Mouse (Mus musculus) liver, embryonic 14.5 days (tissue): Measurements from ENCODE around the gene Nadsyn1. TPM values are rescaled to one million over a fixed set of nuclear protein-coding genes. Genes with fewer than 3 reads are reported as not detected.

ENCODE experiments used
- ATAC-seq: fragments of 200-750 bp; cut with Nextera tagmentation; 2 replicates; pipeline ENCODE4 v1.8.0; 2017; ENCODE audit warnings: moderate number of reproducible peaks, mild to moderate bottlenecking, moderate library complexity; ENCODE audit not compliant: insufficient read depth
- DNase-seq, 3 experiments: peaks; one replicate each; pipeline ENCODE4 v3.0.0-alpha.2; 2012 to 2013; ENCODE audit warnings: low read depth in 3 of 3, low spot score in 3 of 3
- H3K27ac ChIP-seq: fragments of 300-500 bp; sonication (generic); 2 replicates; pipeline ENCODE4 v1.5.1; 2014; ENCODE audit warnings: moderate library complexity, mild to moderate bottlenecking, control low read depth, inconsistent platforms
- H3K27me3 ChIP-seq: fragments of 300-500 bp; sonication (generic); 2 replicates; pipeline ENCODE4 v1.6.1; 2014; ENCODE audit warnings: mild to moderate bottlenecking, low read length, moderate library complexity; ENCODE audit not compliant: control insufficient read depth, insufficient read depth
- H3K36me3 ChIP-seq: fragments of 300-500 bp; sonication (generic); replicated peaks from 2 replicates; pipeline ENCODE4 v1.6.1; 2014; ENCODE audit warnings: low read depth; ENCODE audit not compliant: control insufficient read depth, insufficient read depth
- H3K4me1 ChIP-seq, 2 experiments: fragments of 200-500 bp in 1 of 2; fragments of 300-500 bp in 1 of 2; sonication (generic) in 1 of 2; replicated peaks; 2 replicates each; pipeline ENCODE4 v1.6.1; 2012 to 2014; ENCODE audit warnings: antibody characterized with exemption in 1 of 2, inconsistent platforms in 1 of 2, low read length in 1 of 2; ENCODE audit not compliant: control insufficient read depth in 2 of 2, insufficient read depth in 2 of 2
- H3K4me2 ChIP-seq: fragments of 300-500 bp; sonication (generic); 2 replicates; pipeline ENCODE4 v1.6.1; 2014; ENCODE audit warnings: low read depth, mild to moderate bottlenecking, control low read depth, moderate library complexity
- H3K4me3 ChIP-seq, 2 experiments: fragments of 200-500 bp in 1 of 2; fragments of 300-500 bp in 1 of 2; sonication (generic) in 1 of 2; 2 replicates each; pipeline ENCODE4 v1.5.1; 2012 to 2014; ENCODE audit warnings: low read depth in 2 of 2, low read length in 2 of 2, mild to moderate bottlenecking in 2 of 2, control low read depth in 1 of 2, inconsistent platforms in 1 of 2, moderate library complexity in 1 of 2; ENCODE audit not compliant: insufficient read depth in 1 of 2
- H3K9ac ChIP-seq: fragments of 300-500 bp; sonication (generic); replicated peaks from 2 replicates; pipeline ENCODE4 v1.6.1; 2014; ENCODE audit warnings: mild to moderate bottlenecking, control low read depth, moderate library complexity
- H3K9me3 ChIP-seq: fragments of 300-500 bp; sonication (generic); 2 replicates; pipeline ENCODE4 v1.6.1; 2016; ENCODE audit warnings: low read length, mixed read lengths; ENCODE audit not compliant: control insufficient read depth
- CTCF ChIP-seq: IDR thresholded peaks from 2 replicates; pipeline ENCODE4 v1.5.1; 2016; ENCODE audit warnings: antibody characterized with exemption, low read depth, control low read depth
- EP300 ChIP-seq: IDR thresholded peaks from 2 replicates; pipeline ENCODE4 v1.6.1; 2016; ENCODE audit warnings: antibody characterized with exemption, low read depth
- WGBS: fragments of 180-500 bp; shearing (Covaris S2); extraction: QIAGEN DNeasy Blood & Tissue Kit; methylation state at CpG from one replicate; pipeline ENCODE4 v1.1.7; 2014; ENCODE audit not compliant: insufficient replicate concordance; 5-methylcytosine and 5-hydroxymethylcytosine counted together
- polyA plus RNA-seq, 2 experiments: library from polyadenylated mRNA; depleted of rRNA in 1 of 2; stranded (reverse) in 1 of 2; unstranded in 1 of 2; fragments of >200 nt; fragmentation: Nextera tagmentation in 1 of 2; extraction: Ambion mirVana in 1 of 2; gene quantifications; 2 replicates each; pipeline versions ENCODE4 v1.2.1 to v1.2.3; 2012 to 2014

The Nadsyn1 gene
- polyA plus RNA-seq, 2 experiments = 7.1 to 7.6 TPM

GRCm38 (mm10) chr7:143764876-143765530, 57.6 kb downstream of the Nadsyn1 start:
- no peaks in the 10 kb centered on the region for H3K36me3 ChIP-seq
- no peaks in the 10 kb centered on the region for H3K9me3 ChIP-seq
- ATAC-seq (no peak), DNase-seq (no peak)
- H3K9ac ChIP-seq = no peak overlapping the region
- TF ChIP-seq CTCF (no peak), EP300 (no peak)
- H3K27ac ChIP-seq = no peak overlapping the region
- H3K4me2 ChIP-seq = no peak overlapping the region
- H3K27me3 ChIP-seq = peaks cover 3% of the 10 kb centered on the region; the same call in 1 of the 2 replicates
- H3K4me1 ChIP-seq = peaks cover 0 to 3% of the 10 kb centered on the region in 2 experiments; a peak in 1 of 4 replicates
- H3K4me3 ChIP-seq = no peak overlapping the region
- 33% methylated on average over 19 of the region's 19 CpGs for WGBS

DNA sequence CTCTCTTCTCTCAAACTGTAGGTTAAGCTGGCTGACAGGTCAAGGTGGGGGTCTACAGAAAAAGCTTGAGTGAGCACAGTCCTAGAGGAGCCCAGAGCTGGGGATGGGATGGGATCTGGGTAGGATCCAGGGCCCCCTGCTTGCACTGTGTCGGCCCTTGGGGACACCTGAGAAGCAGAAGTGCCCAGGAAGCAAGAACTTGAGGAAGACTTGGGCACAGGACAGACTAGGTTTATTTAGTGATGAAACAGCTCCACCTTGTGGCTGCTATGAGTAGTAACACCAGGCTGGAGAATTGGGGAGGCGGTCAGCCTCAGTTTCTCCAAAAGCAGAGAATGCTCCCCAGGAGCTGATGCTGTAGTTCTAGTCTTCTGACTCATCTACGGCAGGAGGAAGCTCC, 58.9 kb downstream of the Nadsyn1 start:
- TF ChIP-seq EP300 = no peak
- peak; percentile 80 for TF ChIP-seq CTCF
- no peak overlapping the region for H3K4me3 ChIP-seq
- no peak for ATAC-seq
- WGBS = 11% methylated on average over 3 of the region's 3 CpGs
- no peaks in the 10 kb centered on the region for H3K4me1 ChIP-seq
- peaks cover 3% of the 10 kb centered on the region; the same call in 1 of the 2 replicates for H3K27me3 ChIP-seq
- H3K9ac ChIP-seq = no peak overlapping the region
- H3K9me3 ChIP-seq = no peaks in the 10 kb centered on the region
- no peaks in the 10 kb centered on the region for H3K36me3 ChIP-seq
- no peak overlapping the region for H3K27ac ChIP-seq
- DNase-seq = peak in 1 of 3 experiments; percentile 13
- no peak overlapping the region for H3K4me2 ChIP-seq

- Histone ChIP-seq H3K4me2 (no peak overlapping the region), H3K9me3 (no peaks in the 10 kb centered on the region), H3K36me3 (no peaks in the 10 kb centered on the region), H3K27me3 (no peaks in the 10 kb centered on the region; the same call in 1 of the 2 replicates), H3K4me3 (no peak overlapping the region), H3K27ac (no peak overlapping the region), H3K4me1 (peaks cover 0 to 2% of the 10 kb centered on the region in 2 experiments; a peak in 1 of 4 replicates), H3K9ac (no peak overlapping the region)
- no peak for TF ChIP-seq EP300
- TF ChIP-seq CTCF = no peak
- DNase-seq (no peak), ATAC-seq (no peak)
- 36% methylated on average over 3 of the region's 3 CpGs for WGBS
Observed at GRCm38 (mm10) chr7:143758956-143759355, 63.7 kb downstream of the Nadsyn1 start.

DNA sequence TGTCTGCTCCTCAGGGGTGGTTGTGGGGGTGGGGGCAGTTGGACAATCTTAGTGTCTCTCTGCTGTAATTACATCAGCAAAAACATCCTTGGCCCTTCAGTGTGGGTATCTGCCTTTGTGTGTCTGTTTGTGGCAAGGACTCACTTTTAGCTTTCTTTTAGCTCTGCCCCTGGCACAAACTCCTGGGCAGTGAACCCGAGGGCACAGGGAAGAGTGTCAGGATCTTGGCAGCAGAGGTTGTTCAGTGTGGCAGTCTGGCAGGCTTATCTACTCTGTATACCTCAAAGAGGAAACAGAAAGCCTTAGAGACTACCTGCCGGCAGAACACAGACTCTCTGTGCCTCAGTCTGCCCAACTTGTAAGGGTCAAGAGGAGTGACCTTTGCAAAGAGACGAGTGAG, 65.0 kb downstream of the Nadsyn1 start:
- Histone ChIP-seq H3K36me3 (no peaks in the 10 kb centered on the region), H3K27me3 (no peaks in the 10 kb centered on the region; the same call in 1 of the 2 replicates), H3K27ac (no peak overlapping the region), H3K9ac (no peak overlapping the region), H3K4me3 (no peak overlapping the region), H3K9me3 (no peaks in the 10 kb centered on the region), H3K4me2 (no peak overlapping the region), H3K4me1 (peaks cover 0 to 2% of the 10 kb centered on the region in 2 experiments; a peak in 1 of 4 replicates)
- 36% methylated on average over 3 of the region's 3 CpGs for WGBS
- DNase-seq = no peak
- TF ChIP-seq EP300 (no peak), CTCF (no peak)
- ATAC-seq = no peak

DNA sequence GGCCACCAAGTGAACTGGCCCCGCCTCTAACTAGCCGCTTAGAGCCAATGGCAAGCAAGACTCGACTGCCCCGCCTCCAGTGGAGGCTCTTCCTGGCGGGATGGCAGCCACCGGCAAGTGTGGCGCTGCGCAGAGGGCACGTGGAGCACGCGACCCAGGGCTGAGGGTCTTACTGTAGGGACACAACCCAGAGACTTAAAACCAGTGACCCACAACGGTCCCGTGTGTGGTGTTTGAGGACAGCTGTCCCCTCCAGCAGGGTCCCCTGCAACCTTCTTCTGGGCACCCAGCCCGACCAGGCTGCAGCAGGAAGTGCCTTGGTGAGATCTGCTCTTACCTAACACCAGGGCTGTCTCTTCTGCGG, 65.6 kb downstream of the Nadsyn1 start:
- Histone ChIP-seq H3K9me3 (no peaks in the 10 kb centered on the region), H3K4me2 (peak overlapping the region; percentile 53), H3K4me3 (no peak overlapping the region), H3K9ac (no peak overlapping the region), H3K4me1 (peaks cover 0 to 2% of the 10 kb centered on the region in 2 experiments; a peak in 1 of 4 replicates), H3K27ac (no peak overlapping the region), H3K36me3 (no peaks in the 10 kb centered on the region), H3K27me3 (no peaks in the 10 kb centered on the region; the same call in 1 of the 2 replicates)
- WGBS = under 1% methylated on average over 15 of the region's 15 CpGs
- TF ChIP-seq CTCF (no peak), EP300 (no peak)
- ATAC-seq = peak; percentile 69; the same call in 1 of the 2 replicates
- peak in 2 of 3 experiments; percentile 29 to 30 for DNase-seq
